Mouse (Mus musculus): ENCODE data around the gene Krt23.

- no peak for TF ChIP-seq POLR2A (IDR thresholded peaks at IDR 0.05; ENCODE audit: low read depth, low read length)
- no peak for TF ChIP-seq CTCF (IDR thresholded peaks at IDR 0.05; ENCODE audit: borderline replicate concordance, insufficient read depth, low read length)
Observed at GRCm38 (mm10) chr11:99454044-99454443, 38.9 kb downstream of the Krt23 start.

Data from embryonic fibroblast, embryonic 13.5 days (primary cell).